Mouse (Mus musculus): ENCODE measurements around the gene Mtor. TPM values are rescaled to one million over a fixed set of nuclear protein-coding genes. Genes with fewer than 3 reads are reported as not detected.

Mtor gene
- polyA plus RNA-seq, 1 experiment from 2014 or later, result 17.7 TPM

DNA sequence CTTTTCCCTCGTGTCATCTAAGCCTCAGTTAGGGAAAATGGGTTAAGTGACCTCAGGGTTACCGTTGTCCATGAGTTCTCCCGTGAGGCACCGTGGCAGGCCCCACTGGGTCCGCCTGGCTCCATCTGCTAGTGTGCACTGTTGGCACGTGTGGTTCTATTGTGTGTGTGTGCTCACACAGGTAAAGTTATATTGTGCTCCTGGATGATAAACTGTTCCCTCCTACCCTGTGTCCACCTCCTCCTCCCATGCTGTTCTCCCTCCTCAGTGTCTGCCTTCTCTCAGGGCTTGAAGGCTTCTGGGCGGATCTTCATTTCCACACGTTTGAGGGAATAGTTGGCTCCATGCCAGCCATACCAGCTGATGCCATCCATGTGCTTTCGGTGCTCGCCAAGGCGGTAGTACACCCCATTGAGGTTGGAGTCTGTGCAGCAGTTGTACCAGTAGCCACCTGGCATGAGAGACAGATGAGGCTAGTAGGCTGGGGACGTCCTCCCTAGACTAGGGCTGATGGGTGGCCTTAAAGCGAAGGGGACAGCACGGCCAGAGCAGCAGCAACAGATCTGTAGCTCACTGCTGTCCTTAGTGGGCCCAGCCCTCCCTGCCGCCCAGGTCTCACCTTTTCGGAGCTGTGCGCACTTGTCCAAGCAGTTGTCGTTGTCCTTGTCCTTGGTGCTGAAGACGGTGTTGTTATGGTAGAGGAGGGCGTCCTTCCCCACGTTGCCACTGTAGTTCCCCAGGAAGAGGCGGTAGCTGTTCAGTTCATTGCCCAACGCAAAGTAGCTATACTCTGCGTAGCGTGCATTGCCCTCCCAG is 47.7 kb downstream of the Mtor start:
- Histone ChIP-seq H3K27me3 (replicated peaks) (no peaks in the 10 kb centered on the region), H3K27ac (replicated peaks) (peak overlapping the region; percentile 35; the same call in 1 of the 2 replicates), H3K36me3 (peaks cover 61% of the 10 kb centered on the region), H3K9ac (replicated peaks) (no peak overlapping the region), H3K4me1 (peaks cover 10% of the 10 kb centered on the region), H3K4me3 (replicated peaks) (no peak overlapping the region), H3K9me3 (replicated peaks) (no peaks in the 10 kb centered on the region), H3K4me2 (no peak overlapping the region)
- WGBS, result 64% methylated on average over 25 of the region's 25 CpGs
- ATAC-seq (ENCODE audit: low FRiP score), result peak; percentile 22; the same call in 1 of the 2 replicates

- no peaks in the 10 kb centered on the region for H3K27me3 ChIP-seq (replicated peaks)
- no peak within 1 kb of the TSS for H3K27ac ChIP-seq (replicated peaks)
- no peak within 1 kb of the TSS for H3K9ac ChIP-seq (replicated peaks)
- H3K4me2 ChIP-seq, result no peak within 1 kb of the TSS
- H3K4me3 ChIP-seq (replicated peaks), result no peak within 1 kb of the TSS
- WGBS, result 68% methylated on average over 4 of the region's 4 CpGs
- H3K4me1 ChIP-seq, result peaks cover 27% of the 10 kb centered on the region
- H3K9me3 ChIP-seq (replicated peaks), result no peaks in the 10 kb centered on the region
- ATAC-seq (ENCODE audit: low FRiP score), result no peak
- peaks cover 51% of the 10 kb centered on the region for H3K36me3 ChIP-seq
Observed at GRCm38 (mm10) chr4:148500410-148500867, 52.0 kb downstream of the Mtor start, which contains the start of gene Angptl7. Gene Angptl7 (minus strand): TSS chr4:148500460.

- H3K9me3 ChIP-seq (replicated peaks), result peaks cover 3% of the 10 kb centered on the region; the same call in 1 of the 2 replicates
- peaks cover 16% of the 10 kb centered on the region for H3K4me1 ChIP-seq
- peak overlapping the region; percentile 70 for H3K27ac ChIP-seq (replicated peaks)
- WGBS, result 7% methylated on average over 8 of the region's 8 CpGs
- H3K4me3 ChIP-seq (replicated peaks), result no peak overlapping the region
- peaks cover 52% of the 10 kb centered on the region for H3K36me3 ChIP-seq
- H3K4me2 ChIP-seq, result no peak overlapping the region
- ATAC-seq (ENCODE audit: low FRiP score), result peak; percentile 88
- H3K27me3 ChIP-seq (replicated peaks), result no peaks in the 10 kb centered on the region
- no peak overlapping the region for H3K9ac ChIP-seq (replicated peaks)
Observed at GRCm38 (mm10) chr4:148504497-148504959, 56.1 kb downstream of the Mtor start.

DNA sequence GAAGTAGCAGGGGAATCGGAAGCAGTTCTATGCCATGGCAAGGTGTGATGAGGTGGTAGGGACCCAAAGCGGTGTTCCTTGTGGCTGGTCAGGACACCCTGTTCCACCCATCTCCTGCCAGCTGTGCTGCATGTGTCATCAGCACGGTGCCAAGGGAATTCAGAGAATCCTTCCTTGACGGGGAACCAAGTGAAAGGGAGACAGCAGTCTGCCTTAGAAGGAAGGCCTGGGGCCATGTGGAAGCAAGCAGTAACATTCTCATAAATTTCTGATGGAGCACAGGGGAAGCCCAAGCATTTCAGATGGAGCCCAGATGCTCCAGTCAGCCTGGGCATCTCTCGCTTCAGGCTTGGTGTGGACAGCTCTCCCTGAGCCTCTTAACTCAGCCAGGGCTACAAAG is 59.2 kb downstream of the Mtor start:
- H3K27me3 ChIP-seq (replicated peaks), result no peaks in the 10 kb centered on the region
- no peak for ATAC-seq (ENCODE audit: low FRiP score)
- no peak overlapping the region for H3K9ac ChIP-seq (replicated peaks)
- peaks cover 37% of the 10 kb centered on the region for H3K36me3 ChIP-seq
- H3K4me3 ChIP-seq (replicated peaks), result no peak overlapping the region
- WGBS, result 82% methylated on average over 5 of the region's 5 CpGs
- peaks cover 3% of the 10 kb centered on the region; the same call in 1 of the 2 replicates for H3K9me3 ChIP-seq (replicated peaks)
- H3K27ac ChIP-seq (replicated peaks), result no peak overlapping the region
- peaks cover 19% of the 10 kb centered on the region for H3K4me1 ChIP-seq
- H3K4me2 ChIP-seq, result no peak overlapping the region

GRCm38 (mm10) chr4:148508084-148508849 is 59.9 kb downstream of the Mtor start:
- Histone ChIP-seq H3K4me1 (peaks cover 23% of the 10 kb centered on the region), H3K9me3 (replicated peaks) (peaks cover 3% of the 10 kb centered on the region; the same call in 1 of the 2 replicates), H3K4me2 (no peak overlapping the region), H3K4me3 (replicated peaks) (no peak overlapping the region), H3K27me3 (replicated peaks) (no peaks in the 10 kb centered on the region), H3K36me3 (peaks cover 36% of the 10 kb centered on the region), H3K9ac (replicated peaks) (no peak overlapping the region), H3K27ac (replicated peaks) (no peak overlapping the region)
- 96% methylated on average over 14 of the region's 14 CpGs for WGBS
- no peak for ATAC-seq (ENCODE audit: low FRiP score)

DNA sequence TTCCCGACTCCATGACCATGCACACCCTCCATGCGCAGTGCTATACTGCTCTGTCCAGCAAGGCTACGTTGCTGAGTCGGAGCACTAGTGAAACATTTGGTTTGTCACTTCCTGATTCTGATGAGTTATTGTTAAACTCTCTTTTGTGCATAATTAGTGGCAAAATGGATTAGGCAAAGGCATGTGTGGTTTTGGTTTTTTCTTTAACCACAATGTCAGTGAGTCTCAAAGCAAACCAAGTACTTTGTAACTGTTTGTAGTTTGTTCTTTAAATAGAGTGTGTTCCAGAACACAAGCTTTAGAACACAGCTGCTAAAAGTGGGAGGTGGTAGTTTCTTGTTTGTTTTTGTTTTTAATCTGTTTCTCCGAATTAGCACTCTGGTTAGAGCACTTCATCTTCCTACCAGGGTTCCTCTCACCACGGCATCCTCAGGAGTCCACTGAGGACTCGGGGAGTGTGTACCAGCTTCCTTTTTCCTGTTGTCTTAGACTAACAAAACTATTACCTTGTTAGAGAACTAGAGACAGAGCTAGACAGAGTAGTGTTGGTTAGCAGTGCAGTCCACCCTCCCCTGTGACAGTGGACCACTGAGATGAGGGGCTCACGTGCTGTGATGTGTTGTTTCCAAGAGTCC is 61.2 kb downstream of the Mtor start:
- peaks cover 3% of the 10 kb centered on the region; the same call in 1 of the 2 replicates for H3K9me3 ChIP-seq (replicated peaks)
- H3K9ac ChIP-seq (replicated peaks), result no peak overlapping the region
- H3K27me3 ChIP-seq (replicated peaks), result no peaks in the 10 kb centered on the region
- peaks cover 11% of the 10 kb centered on the region for H3K4me1 ChIP-seq
- no peak overlapping the region for H3K4me3 ChIP-seq (replicated peaks)
- WGBS, result 90% methylated on average over 8 of the region's 8 CpGs
- H3K27ac ChIP-seq (replicated peaks), result no peak overlapping the region
- H3K36me3 ChIP-seq, result peaks cover 39% of the 10 kb centered on the region
- ATAC-seq (ENCODE audit: low FRiP score), result no peak
- no peak overlapping the region for H3K4me2 ChIP-seq

DNA sequence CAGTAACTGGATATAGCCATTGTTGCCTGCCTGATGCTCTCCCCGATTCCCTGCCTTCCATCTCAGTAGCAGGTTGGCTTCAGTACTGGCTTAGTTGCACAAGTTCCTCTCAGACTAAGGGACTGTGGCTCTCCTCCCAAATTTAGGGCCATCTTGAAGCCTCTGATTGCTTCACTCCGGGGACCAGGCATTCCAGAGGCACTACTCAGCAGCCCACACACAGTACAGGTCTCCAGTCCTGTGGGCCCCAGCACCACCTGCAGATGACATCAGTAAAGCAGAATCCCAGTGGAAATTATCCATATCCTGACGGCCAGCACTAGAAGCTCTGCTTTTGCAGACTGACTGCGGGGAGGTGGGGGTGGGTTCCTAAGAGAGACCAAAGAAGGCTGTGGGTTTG is 62.3 kb downstream of the Mtor start:
- 85% methylated on average over 4 of the region's 4 CpGs for whole genome bisulfite sequencing
- no peak overlapping the region for H3K4me2 ChIP-seq
- no peaks in the 10 kb centered on the region for H3K27me3 ChIP-seq (replicated peaks)
- peaks cover 3% of the 10 kb centered on the region; the same call in 1 of the 2 replicates for H3K9me3 ChIP-seq (replicated peaks)
- no peak overlapping the region for H3K4me3 ChIP-seq (replicated peaks)
- H3K9ac ChIP-seq (replicated peaks), result no peak overlapping the region
- peaks cover 7% of the 10 kb centered on the region; the same call in 1 of the 2 replicates for H3K4me1 ChIP-seq
- peaks cover 50% of the 10 kb centered on the region for H3K36me3 ChIP-seq
- H3K27ac ChIP-seq (replicated peaks), result no peak overlapping the region
- ATAC-seq (ENCODE audit: low FRiP score), result no peak

- H3K4me3 ChIP-seq (replicated peaks), result no peak overlapping the region
- 91% methylated on average over 4 of the region's 4 CpGs for WGBS
- no peak overlapping the region for H3K27ac ChIP-seq (replicated peaks)
- no peaks in the 10 kb centered on the region for H3K27me3 ChIP-seq (replicated peaks)
- H3K36me3 ChIP-seq, result peaks cover 48% of the 10 kb centered on the region
- no peak overlapping the region for H3K9ac ChIP-seq (replicated peaks)
- peaks cover 3% of the 10 kb centered on the region; the same call in 1 of the 2 replicates for H3K9me3 ChIP-seq (replicated peaks)
- H3K4me2 ChIP-seq, result no peak overlapping the region
- no peak for ATAC-seq (ENCODE audit: low FRiP score)
- H3K4me1 ChIP-seq, result peaks cover 7% of the 10 kb centered on the region; the same call in 1 of the 2 replicates
Observed at GRCm38 (mm10) chr4:148511334-148511733, 62.9 kb downstream of the Mtor start.

DNA sequence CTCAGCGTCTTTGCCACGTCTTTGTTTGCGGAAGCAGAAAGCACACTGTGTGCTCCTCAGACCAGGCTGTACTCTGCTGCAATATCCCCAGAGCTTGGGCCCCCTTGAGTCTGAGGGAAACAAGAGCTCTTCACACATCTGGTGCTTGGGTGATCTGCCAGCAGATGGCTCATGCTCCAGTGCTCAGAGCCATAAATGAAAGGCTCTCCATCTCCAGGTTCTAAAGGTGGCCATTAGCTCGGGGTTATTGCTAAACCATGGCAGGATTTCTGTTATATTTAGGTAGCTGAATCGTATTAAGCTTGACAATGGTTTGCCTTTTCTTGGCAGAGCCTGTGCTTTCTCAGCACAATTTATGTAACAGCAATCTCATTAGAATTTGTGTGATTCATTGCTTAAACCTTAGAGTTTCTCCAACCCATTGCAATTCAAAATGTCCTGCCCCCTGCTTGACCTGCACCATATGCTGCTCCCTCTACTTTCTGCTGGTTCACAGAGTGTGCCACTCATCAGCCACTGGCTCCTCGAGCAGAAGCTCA is 64.7 kb downstream of the Mtor start:
- ATAC-seq (ENCODE audit: low FRiP score), result no peak; the same call in 1 of the 2 replicates
- Histone ChIP-seq H3K9me3 (replicated peaks) (peaks cover 3% of the 10 kb centered on the region; the same call in 1 of the 2 replicates), H3K4me2 (no peak overlapping the region), H3K27ac (replicated peaks) (peak overlapping the region; percentile 45; the same call in 1 of the 2 replicates), H3K27me3 (replicated peaks) (no peaks in the 10 kb centered on the region), H3K9ac (replicated peaks) (no peak overlapping the region), H3K4me1 (peaks cover 13% of the 10 kb centered on the region), H3K4me3 (replicated peaks) (no peak overlapping the region), H3K36me3 (peaks cover 62% of the 10 kb centered on the region)
- 48% methylated on average over 6 of the region's 6 CpGs for WGBS

DNA sequence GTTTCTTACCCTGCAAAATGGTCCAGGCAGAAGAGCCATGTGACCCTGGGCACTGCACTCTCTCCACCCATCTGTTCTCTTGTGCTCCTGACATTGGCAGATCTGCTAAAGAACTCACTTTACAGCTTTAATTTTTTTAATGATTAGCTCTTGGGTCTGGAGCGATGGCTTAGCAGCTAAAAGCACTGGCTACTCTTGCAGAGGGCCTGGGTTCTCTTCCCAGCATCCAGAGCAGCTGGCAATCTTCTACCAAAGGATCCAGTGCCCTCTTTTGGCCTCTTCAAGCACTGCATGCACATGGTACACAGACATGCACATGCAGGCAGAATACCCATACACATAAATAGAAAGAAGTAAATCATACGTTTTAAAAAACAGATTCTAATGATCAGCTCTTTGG is 66.9 kb downstream of the Mtor start:
- 93% methylated on average over 2 of the region's 2 CpGs for WGBS
- Histone ChIP-seq H3K36me3 (peaks cover 64% of the 10 kb centered on the region), H3K27ac (replicated peaks) (no peak overlapping the region), H3K27me3 (replicated peaks) (no peaks in the 10 kb centered on the region), H3K4me3 (replicated peaks) (no peak overlapping the region), H3K9me3 (replicated peaks) (no peaks in the 10 kb centered on the region), H3K4me1 (peaks cover 20% of the 10 kb centered on the region), H3K4me2 (no peak overlapping the region), H3K9ac (replicated peaks) (no peak overlapping the region)
- ATAC-seq (ENCODE audit: low FRiP score), result no peak

DNA sequence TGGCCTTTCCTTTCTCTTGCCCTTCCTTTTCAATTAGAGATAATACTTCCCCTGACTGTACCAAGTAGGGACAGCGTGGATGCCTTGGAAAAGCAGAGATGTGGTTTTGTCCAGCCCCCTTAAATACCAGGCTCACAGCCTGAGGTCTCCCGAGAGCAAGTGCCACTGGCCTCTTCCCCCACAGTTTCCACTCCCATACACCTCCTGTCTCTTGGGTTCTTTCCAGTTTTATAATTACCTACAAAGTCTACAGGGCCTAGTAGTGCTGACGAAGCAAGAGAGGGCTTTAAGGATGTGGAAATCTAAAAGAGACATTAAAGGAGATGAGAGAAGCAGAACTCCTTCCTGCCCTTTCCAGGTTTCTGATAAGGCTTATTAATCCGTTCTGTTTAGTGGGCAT is 69.4 kb downstream of the Mtor start:
- Histone ChIP-seq H3K4me2 (no peak overlapping the region), H3K4me1 (peaks cover 15% of the 10 kb centered on the region), H3K36me3 (peaks cover 72% of the 10 kb centered on the region), H3K9me3 (replicated peaks) (no peaks in the 10 kb centered on the region), H3K27me3 (replicated peaks) (no peaks in the 10 kb centered on the region), H3K4me3 (replicated peaks) (no peak overlapping the region), H3K27ac (replicated peaks) (peak overlapping the region; percentile 43), H3K9ac (replicated peaks) (0 out of 2 replicates have a peak overlapping the region, but pooled peaks have one; percentile 10)
- ATAC-seq (ENCODE audit: low FRiP score), result no peak
- WGBS, result 54% methylated on average over 4 of the region's 4 CpGs

Measured in neural tube, embryonic 15.5 days (tissue).